Mouse (Mus musculus): ENCODE measurements at regions not wholly inside any gene's neighbourhood (a gene's known extent, or its start where the extent isn't known, plus 50 kb on each side); places are given as distances from the start of the nearest gene placed in this dataset.

DNA sequence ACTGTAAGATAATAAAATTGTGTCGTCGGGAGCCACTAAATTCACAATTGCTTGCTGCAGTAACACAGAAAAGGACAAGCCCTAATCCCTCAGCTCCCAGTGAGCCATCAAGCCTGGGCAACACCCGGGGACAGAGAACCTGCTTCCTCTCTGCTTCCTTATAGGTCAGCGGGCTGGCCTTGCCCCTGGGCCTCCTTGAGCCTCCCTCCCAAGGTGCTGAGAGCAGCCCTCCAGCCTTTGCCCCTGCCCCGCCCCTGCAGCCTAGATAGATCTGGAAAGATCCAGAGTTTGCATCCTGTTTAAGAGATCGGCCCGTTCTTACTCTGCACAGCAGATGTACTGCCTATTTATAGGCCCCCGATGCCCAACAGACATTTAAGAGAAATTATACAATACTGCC lies 267.0 kb upstream of the 4931429L15Rik start:
- no peak overlapping the region for H3K4me3 ChIP-seq (ENCODE audit: insufficient read depth, low read depth, low read length)
- no peak overlapping the region for H3K27ac ChIP-seq (replicated peaks; ENCODE audit: low read depth, low read length)
- H3K4me1 ChIP-seq (ENCODE audit: control insufficient read depth, insufficient read depth, insufficient read length, low read length) = no peaks in the 10 kb centered on the region

GRCm38 (mm10) chr9:46581844-46582243 lies 262.1 kb upstream of the 4931429L15Rik start:
- no peak overlapping the region for H3K4me3 ChIP-seq (ENCODE audit: insufficient read depth, low read depth, low read length)
- no peak overlapping the region for H3K27ac ChIP-seq (replicated peaks; ENCODE audit: low read depth, low read length)
- H3K4me1 ChIP-seq (ENCODE audit: control insufficient read depth, insufficient read depth, insufficient read length, low read length) = no peaks in the 10 kb centered on the region

GRCm38 (mm10) chr9:46562301-46562700 lies 242.5 kb upstream of the 4931429L15Rik start:
- Histone ChIP-seq H3K4me3 (ENCODE audit: insufficient read depth, low read depth, low read length) (no peak overlapping the region), H3K4me1 (ENCODE audit: control insufficient read depth, insufficient read depth, insufficient read length, low read length) (no peaks in the 10 kb centered on the region), H3K27ac (replicated peaks; ENCODE audit: low read depth, low read length) (no peak overlapping the region)

DNA sequence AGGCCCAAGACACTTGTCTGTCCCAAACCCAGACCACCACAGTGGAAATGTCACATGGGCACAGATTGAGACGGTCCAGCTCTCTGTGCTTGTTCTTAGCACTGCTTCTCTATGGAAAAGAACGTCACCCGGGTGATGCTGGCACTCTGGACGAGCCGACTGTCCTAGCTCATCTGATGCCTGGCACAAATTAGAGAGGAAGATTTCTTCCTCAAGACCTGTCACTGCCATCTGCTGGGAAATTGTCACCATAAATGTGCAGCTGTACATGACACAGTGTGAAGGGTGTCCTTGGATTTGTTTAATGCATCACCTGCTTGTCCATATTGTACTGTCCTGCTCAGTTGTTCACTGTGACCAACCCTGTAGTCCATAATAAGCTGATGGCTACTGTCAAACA lies 238.7 kb upstream of the 4931429L15Rik start:
- Histone ChIP-seq H3K4me1 (ENCODE audit: control insufficient read depth, insufficient read depth, insufficient read length, low read length) (no peaks in the 10 kb centered on the region), H3K27ac (replicated peaks; ENCODE audit: low read depth, low read length) (no peak overlapping the region), H3K4me3 (ENCODE audit: insufficient read depth, low read depth, low read length) (no peak overlapping the region)

GRCm38 (mm10) chr9:46557781-46558180 lies 238.0 kb upstream of the 4931429L15Rik start:
- H3K27ac ChIP-seq (replicated peaks; ENCODE audit: low read depth, low read length) = no peak overlapping the region
- H3K4me1 ChIP-seq (ENCODE audit: control insufficient read depth, insufficient read depth, insufficient read length, low read length) = no peaks in the 10 kb centered on the region

DNA sequence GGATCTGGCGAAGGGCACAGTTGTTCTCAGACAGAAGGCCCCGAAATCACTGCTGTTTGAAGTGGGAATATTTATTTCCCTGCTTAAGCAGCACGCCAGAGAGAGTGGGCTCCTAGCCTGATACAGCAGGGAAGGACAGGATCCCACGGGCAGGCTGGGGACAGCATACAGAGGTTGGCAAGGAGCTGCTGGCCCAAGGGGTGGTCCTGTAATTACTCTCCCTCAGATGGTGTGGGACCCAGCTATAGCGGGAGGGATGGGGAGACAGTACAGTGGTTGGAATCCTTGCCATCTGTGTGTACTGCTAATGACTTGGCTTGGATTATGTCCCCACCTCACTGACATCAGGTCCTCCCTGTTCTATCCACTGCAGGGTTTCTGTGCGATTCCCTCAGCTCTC lies 235.4 kb upstream of the 4931429L15Rik start:
- Histone ChIP-seq H3K27ac (replicated peaks; ENCODE audit: low read depth, low read length) (no peak overlapping the region), H3K4me1 (ENCODE audit: control insufficient read depth, insufficient read depth, insufficient read length, low read length) (no peaks in the 10 kb centered on the region), H3K4me3 (ENCODE audit: insufficient read depth, low read depth, low read length) (no peak overlapping the region)

More at GRCm38 (mm10) chr9:46557781-46558180, 238.0 kb upstream of the 4931429L15Rik start:
- no peak overlapping the region for H3K4me3 ChIP-seq (ENCODE audit: insufficient read depth, low read depth, low read length)

GRCm38 (mm10) chr9:46554586-46555152 lies 234.9 kb upstream of the 4931429L15Rik start:
- Histone ChIP-seq H3K4me3 (ENCODE audit: insufficient read depth, low read depth, low read length) (no peak overlapping the region), H3K4me1 (ENCODE audit: control insufficient read depth, insufficient read depth, insufficient read length, low read length) (no peaks in the 10 kb centered on the region), H3K27ac (replicated peaks; ENCODE audit: low read depth, low read length) (no peak overlapping the region)

DNA sequence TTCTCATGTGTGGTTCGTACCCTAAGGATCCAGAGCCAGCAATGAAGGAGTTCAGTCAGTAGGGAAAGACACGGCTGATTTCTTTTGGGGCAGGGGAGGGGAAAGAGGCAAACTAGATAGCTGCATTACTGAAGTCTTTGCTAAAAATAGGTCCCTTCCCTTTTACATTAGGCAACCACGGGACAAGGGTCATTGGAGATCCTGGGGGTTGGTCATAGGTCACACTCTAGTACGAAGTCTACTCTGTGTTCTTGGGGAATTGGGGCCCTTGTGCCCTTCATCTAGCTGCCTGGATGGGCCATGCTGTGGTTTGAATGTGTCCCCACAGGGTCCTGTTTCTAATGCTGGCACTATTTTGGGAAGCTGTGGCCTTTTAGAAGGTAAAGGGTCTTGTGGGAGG lies 229.6 kb upstream of the 4931429L15Rik start:
- Histone ChIP-seq H3K4me3 (ENCODE audit: insufficient read depth, low read depth, low read length) (no peak overlapping the region), H3K4me1 (ENCODE audit: control insufficient read depth, insufficient read depth, insufficient read length, low read length) (no peaks in the 10 kb centered on the region), H3K27ac (replicated peaks; ENCODE audit: low read depth, low read length) (no peak overlapping the region)

- H3K4me1 ChIP-seq (ENCODE audit: control insufficient read depth, insufficient read depth, insufficient read length, low read length) = no peaks in the 10 kb centered on the region
- no peak overlapping the region for H3K4me3 ChIP-seq (ENCODE audit: insufficient read depth, low read depth, low read length)
- no peak overlapping the region for H3K27ac ChIP-seq (replicated peaks; ENCODE audit: low read depth, low read length)
These were observed 224.5 kb upstream of the 4931429L15Rik start for GRCm38 (mm10) chr9:46544326-46544725.

GRCm38 (mm10) chr9:46541001-46541400 lies 221.2 kb upstream of the 4931429L15Rik start:
- Histone ChIP-seq H3K27ac (replicated peaks; ENCODE audit: low read depth, low read length) (no peak overlapping the region), H3K4me1 (ENCODE audit: control insufficient read depth, insufficient read depth, insufficient read length, low read length) (no peaks in the 10 kb centered on the region), H3K4me3 (ENCODE audit: insufficient read depth, low read depth, low read length) (no peak overlapping the region)

DNA sequence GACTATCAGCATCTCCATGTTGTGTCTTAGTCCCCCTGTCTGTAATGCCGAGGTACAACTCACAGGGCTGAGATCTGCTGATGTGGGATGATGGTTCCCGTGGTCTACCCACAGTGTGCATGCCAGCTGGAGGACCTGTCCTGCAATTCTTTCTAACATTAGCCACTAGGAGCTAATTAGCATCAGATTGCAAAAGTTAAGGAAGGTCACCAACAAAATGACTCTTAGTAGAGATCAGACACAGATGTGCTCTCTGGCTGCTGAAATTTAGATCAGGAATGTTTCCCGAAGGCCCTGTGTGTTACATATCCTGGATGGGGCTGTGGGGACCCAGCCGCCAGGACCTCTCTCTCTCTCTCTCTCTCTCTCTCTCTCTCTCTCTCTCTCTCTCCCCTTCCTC lies 218.8 kb upstream of the 4931429L15Rik start:
- no peaks in the 10 kb centered on the region for H3K4me1 ChIP-seq (ENCODE audit: control insufficient read depth, insufficient read depth, insufficient read length, low read length)
- no peak overlapping the region for H3K27ac ChIP-seq (replicated peaks; ENCODE audit: low read depth, low read length)
- H3K4me3 ChIP-seq (ENCODE audit: insufficient read depth, low read depth, low read length) = no peak overlapping the region

GRCm38 (mm10) chr9:46516401-46517130 lies 196.8 kb upstream of the 4931429L15Rik start:
- no peaks in the 10 kb centered on the region for H3K4me1 ChIP-seq (ENCODE audit: control insufficient read depth, insufficient read depth, insufficient read length, low read length)
- H3K4me3 ChIP-seq (ENCODE audit: insufficient read depth, low read depth, low read length) = no peak overlapping the region
- H3K27ac ChIP-seq (replicated peaks; ENCODE audit: low read depth, low read length) = no peak overlapping the region

DNA sequence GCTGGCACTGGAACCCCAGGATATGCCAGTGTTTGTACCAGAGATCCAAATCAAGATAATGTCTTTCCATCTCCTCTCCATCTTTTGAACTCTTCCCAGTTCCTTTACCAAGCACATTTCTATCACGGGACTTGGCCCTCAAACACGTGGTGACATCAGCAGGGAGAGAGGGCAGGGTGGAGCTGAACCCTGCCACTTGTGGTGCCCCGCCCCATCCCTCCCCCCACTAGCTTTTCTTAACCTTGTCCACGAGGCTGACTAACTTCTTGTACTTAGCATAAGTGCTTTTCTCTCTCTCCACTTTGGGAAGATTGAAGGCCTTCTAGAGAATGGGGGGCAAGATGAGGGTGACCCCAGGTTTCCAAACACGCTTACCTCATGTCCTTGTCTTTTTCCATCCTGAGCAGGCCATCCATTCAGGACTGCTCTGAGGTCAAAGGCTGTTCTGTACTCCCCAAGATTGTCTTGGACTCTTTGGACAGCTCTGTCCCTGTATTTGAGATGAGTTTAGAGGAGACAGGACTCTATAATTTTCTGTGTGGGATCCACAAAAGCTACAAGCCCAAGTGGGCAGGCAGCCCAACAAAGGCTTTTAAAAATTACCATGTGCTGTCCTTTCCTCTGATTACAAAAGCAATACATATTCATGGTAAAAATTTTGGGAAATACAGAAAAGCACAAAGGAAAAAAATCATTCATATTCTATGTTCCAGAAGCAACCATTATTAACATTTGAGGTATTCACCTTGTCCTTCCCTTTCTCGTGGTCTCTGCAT lies 192.7 kb upstream of the 4931429L15Rik start:
- no peak overlapping the region for H3K27ac ChIP-seq (replicated peaks; ENCODE audit: low read depth, low read length)
- H3K4me1 ChIP-seq (ENCODE audit: control insufficient read depth, insufficient read depth, insufficient read length, low read length) = no peaks in the 10 kb centered on the region
- no peak overlapping the region for H3K4me3 ChIP-seq (ENCODE audit: insufficient read depth, low read depth, low read length)

GRCm38 (mm10) chr9:46511307-46511706 lies 191.5 kb upstream of the 4931429L15Rik start:
- Histone ChIP-seq H3K4me3 (ENCODE audit: insufficient read depth, low read depth, low read length) (no peak overlapping the region), H3K4me1 (ENCODE audit: control insufficient read depth, insufficient read depth, insufficient read length, low read length) (no peaks in the 10 kb centered on the region), H3K27ac (replicated peaks; ENCODE audit: low read depth, low read length) (no peak overlapping the region)

- Histone ChIP-seq H3K4me3 (ENCODE audit: insufficient read depth, low read depth, low read length) (no peak overlapping the region), H3K4me1 (ENCODE audit: control insufficient read depth, insufficient read depth, insufficient read length, low read length) (no peaks in the 10 kb centered on the region), H3K27ac (replicated peaks; ENCODE audit: low read depth, low read length) (no peak overlapping the region)
These were observed 190.1 kb upstream of the 4931429L15Rik start for GRCm38 (mm10) chr9:46509896-46510295.
